Mouse (Mus musculus) limb, embryonic 14.5 days (tissue): ENCODE measurements around the gene Pxdn. TPM values are rescaled to one million over a fixed set of nuclear protein-coding genes. Genes with fewer than 3 reads are reported as not detected.

ENCODE experiments used
- ATAC-seq: fragments of 200-750 bp; cut with Nextera tagmentation; 2 replicates; pipeline ENCODE4 v1.8.0; 2017; ENCODE audit warnings: low read depth, moderate number of reproducible peaks, moderate TSS enrichment; ENCODE audit not compliant: low FRiP score
- DNase-seq: peaks from one replicate; pipeline ENCODE4 v3.0.0-alpha.2; 2015; ENCODE audit warnings: low spot score
- H3K27ac ChIP-seq: fragments of 300-500 bp; sonication (generic); replicated peaks from 2 replicates; pipeline ENCODE4 v1.5.1; 2014; ENCODE audit warnings: low read depth, mild to moderate bottlenecking, low read length, moderate library complexity, mixed read lengths
- H3K27me3 ChIP-seq: fragments of 300-500 bp; sonication (generic); 2 replicates; pipeline ENCODE4 v1.6.1; 2014; ENCODE audit warnings: low read length, mixed read lengths; ENCODE audit not compliant: control insufficient read depth, insufficient read depth
- H3K36me3 ChIP-seq: fragments of 300-500 bp; sonication (generic); 2 replicates; pipeline ENCODE4 v1.6.1; 2014; ENCODE audit warnings: mild to moderate bottlenecking, low read length, moderate library complexity, mixed read lengths; ENCODE audit not compliant: control insufficient read depth, insufficient read depth
- H3K4me1 ChIP-seq: fragments of 300-500 bp; sonication (generic); 2 replicates; pipeline ENCODE4 v1.6.1; 2014; ENCODE audit warnings: antibody characterized with exemption, low read length, mixed read lengths; ENCODE audit not compliant: control insufficient read depth, insufficient read depth
- H3K4me2 ChIP-seq: fragments of 300-500 bp; sonication (generic); replicated peaks from 2 replicates; pipeline ENCODE4 v1.6.1; 2014; ENCODE audit warnings: low read depth, mild to moderate bottlenecking, low read length, moderate library complexity; ENCODE audit not compliant: severe bottlenecking
- H3K4me3 ChIP-seq: fragments of 300-500 bp; sonication (generic); replicated peaks from 2 replicates; pipeline ENCODE4 v1.5.1; 2014; ENCODE audit warnings: low read length
- H3K9ac ChIP-seq: fragments of 300-500 bp; sonication (generic); 2 replicates; pipeline ENCODE4 v1.6.1; 2014; ENCODE audit warnings: mild to moderate bottlenecking, low read depth, low read length, moderate library complexity; ENCODE audit not compliant: severe bottlenecking
- H3K9me3 ChIP-seq: fragments of 300-500 bp; sonication (generic); 2 replicates; pipeline ENCODE4 v1.6.1; 2016; ENCODE audit warnings: low read length; ENCODE audit not compliant: control insufficient read depth
- POLR2A ChIP-seq: fragments of 200-500 bp; IDR thresholded peaks from 2 replicates; pipeline ENCODE4 v1.8.0; 2012; ENCODE audit warnings: inconsistent platforms, mild to moderate bottlenecking, moderate library complexity, borderline replicate concordance; ENCODE audit not compliant: insufficient read depth, insufficient read length; ENCODE audit errors: extremely low read depth
- WGBS: fragments of 180-500 bp; shearing (Covaris S2); extraction: QIAGEN DNeasy Blood & Tissue Kit; methylation state at CpG from one replicate; pipeline ENCODE4 v1.1.7; 2014; 5-methylcytosine and 5-hydroxymethylcytosine counted together
- polyA plus RNA-seq, 2 experiments: library from polyadenylated mRNA; depleted of rRNA in 1 of 2; stranded (reverse) in 1 of 2; unstranded in 1 of 2; fragments of >200 nt; fragmentation: Nextera tagmentation in 1 of 2; extraction: Ambion mirVana in 1 of 2; gene quantifications; 2 replicates each; pipeline versions ENCODE4 v1.2.1 to v1.2.3; 2012 to 2014

Pxdn gene
- polyA plus RNA-seq, 2 experiments: 145 to 175 TPM

- Histone ChIP-seq H3K27ac (no peak overlapping the region), H3K4me3 (no peak overlapping the region), H3K4me1 (no peaks in the 10 kb centered on the region), H3K27me3 (no peaks in the 10 kb centered on the region), H3K4me2 (no peak overlapping the region), H3K9me3 (no peaks in the 10 kb centered on the region), H3K36me3 (no peaks in the 10 kb centered on the region), H3K9ac (no peak overlapping the region)
- 76% methylated on average over 3 of the region's 3 CpGs for WGBS
- no peak for TF ChIP-seq POLR2A
- ATAC-seq: no peak
- no peak for DNase-seq
Observed at GRCm38 (mm10) chr12:29916139-29916538, 21.3 kb upstream of the Pxdn start.

GRCm38 (mm10) chr12:29916807-29917206 is 20.6 kb upstream of the Pxdn start:
- DNase-seq (no peak), ATAC-seq (no peak)
- no peaks in the 10 kb centered on the region for H3K4me1 ChIP-seq
- no peak overlapping the region for H3K4me3 ChIP-seq
- no peak overlapping the region for H3K4me2 ChIP-seq
- TF ChIP-seq POLR2A: no peak
- H3K36me3 ChIP-seq: no peaks in the 10 kb centered on the region
- WGBS: 79% methylated on average over 6 of the region's 6 CpGs
- H3K9me3 ChIP-seq: no peaks in the 10 kb centered on the region
- no peaks in the 10 kb centered on the region for H3K27me3 ChIP-seq
- H3K27ac ChIP-seq: no peak overlapping the region
- H3K9ac ChIP-seq: no peak overlapping the region

GRCm38 (mm10) chr12:29920298-29920697 is 17.1 kb upstream of the Pxdn start:
- ATAC-seq: no peak

GRCm38 (mm10) chr12:29921481-29921880 is 15.9 kb upstream of the Pxdn start:
- ATAC-seq (no peak), DNase-seq (no peak)
- Histone ChIP-seq H3K27me3 (no peaks in the 10 kb centered on the region), H3K9me3 (no peaks in the 10 kb centered on the region), H3K36me3 (no peaks in the 10 kb centered on the region), H3K27ac (no peak overlapping the region), H3K4me2 (no peak overlapping the region), H3K4me3 (no peak overlapping the region), H3K9ac (no peak overlapping the region), H3K4me1 (no peaks in the 10 kb centered on the region)
- 83% methylated on average over 11 of the region's 11 CpGs for WGBS
- no peak for TF ChIP-seq POLR2A

More at GRCm38 (mm10) chr12:29920298-29920697, 17.1 kb upstream of the Pxdn start:
- DNase-seq: no peak
- no peak overlapping the region for H3K4me3 ChIP-seq
- H3K27ac ChIP-seq: no peak overlapping the region
- H3K4me2 ChIP-seq: no peak overlapping the region
- no peak overlapping the region for H3K9ac ChIP-seq
- no peaks in the 10 kb centered on the region for H3K9me3 ChIP-seq
- no peaks in the 10 kb centered on the region for H3K4me1 ChIP-seq
- no peaks in the 10 kb centered on the region for H3K27me3 ChIP-seq
- no peak for TF ChIP-seq POLR2A
- 71% methylated on average over 7 of the region's 7 CpGs for WGBS
- no peaks in the 10 kb centered on the region for H3K36me3 ChIP-seq

- Histone ChIP-seq H3K4me3 (no peak overlapping the region), H3K4me1 (no peaks in the 10 kb centered on the region), H3K9me3 (no peaks in the 10 kb centered on the region), H3K27me3 (no peaks in the 10 kb centered on the region), H3K27ac (no peak overlapping the region), H3K4me2 (no peak overlapping the region), H3K36me3 (no peaks in the 10 kb centered on the region), H3K9ac (no peak overlapping the region)
- no peak for TF ChIP-seq POLR2A
- DNase-seq (peak; percentile 75), ATAC-seq (no peak)
- WGBS: 31% methylated on average over 3 of the region's 3 CpGs
Observed at GRCm38 (mm10) chr12:29926896-29927295, 10.5 kb upstream of the Pxdn start.

GRCm38 (mm10) chr12:29930591-29930990 is 6.8 kb upstream of the Pxdn start:
- no peak for TF ChIP-seq POLR2A
- no peaks in the 10 kb centered on the region for H3K27me3 ChIP-seq

More at GRCm38 (mm10) chr12:29930591-29930990, 6.8 kb upstream of the Pxdn start:
- 70% methylated on average over 1 of the region's 1 CpGs for WGBS
- no peak overlapping the region for H3K4me2 ChIP-seq
- H3K9ac ChIP-seq: no peak overlapping the region
- H3K4me3 ChIP-seq: no peak overlapping the region
- H3K36me3 ChIP-seq: no peaks in the 10 kb centered on the region
- H3K4me1 ChIP-seq: no peaks in the 10 kb centered on the region
- no peak overlapping the region for H3K27ac ChIP-seq
- DNase-seq (no peak), ATAC-seq (no peak)
- no peaks in the 10 kb centered on the region for H3K9me3 ChIP-seq
